Mouse (Mus musculus) myocyte (in vitro differentiated cells): ENCODE data around the gene Rpl15. TPM values are rescaled to one million over a fixed set of nuclear protein-coding genes. Genes with fewer than 3 reads are reported as not detected.
"Not testable (repeated sequence)": the region's sequence is repeated elsewhere in the genome, so short reads cannot be mapped to it uniquely, and the experiment has no call there.

Experiments used
- H3K27me3 ChIP-seq: one replicate; pipeline ENCODE4 v1.6.1; 2011; ENCODE audit not compliant: control insufficient read depth, insufficient read depth, insufficient read length
- H3K36me3 ChIP-seq: one replicate; pipeline ENCODE4 v1.6.1; 2011; ENCODE audit not compliant: control insufficient read depth, insufficient read depth
- H3K4me2 ChIP-seq: one replicate; pipeline ENCODE4 v1.6.1; 2011; ENCODE audit warnings: low read depth, control low read depth
- H3K4me3 ChIP-seq: one replicate; pipeline ENCODE4 v1.5.1; 2011; ENCODE audit warnings: mild to moderate bottlenecking, control low read depth, moderate library complexity
- H3K79me2 ChIP-seq: one replicate; pipeline ENCODE4 v1.6.1; 2011; ENCODE audit not compliant: control insufficient read depth, insufficient read depth
- H3ac ChIP-seq: one replicate; pipeline ENCODE4 v1.6.1; 2011; ENCODE audit not compliant: control insufficient read depth, insufficient read length
- CEBPB ChIP-seq: IDR thresholded peaks from 2 replicates; pipeline ENCODE4 v1.6.1; 2011; ENCODE audit warnings: mild to moderate bottlenecking, moderate library complexity; ENCODE audit not compliant: poor library complexity, insufficient read depth, severe bottlenecking
- E2F4 ChIP-seq: IDR thresholded peaks from one replicate; pipeline ENCODE4 v1.6.1; 2011; ENCODE audit warnings: mild to moderate bottlenecking, control low read depth, moderate library complexity; ENCODE audit not compliant: insufficient read depth
- MAX ChIP-seq: IDR thresholded peaks from one replicate; pipeline ENCODE4 v1.6.1; 2011; ENCODE audit warnings: low read depth, mild to moderate bottlenecking, control low read depth
- MYOD1 ChIP-seq, 3 experiments: IDR thresholded peaks; one replicate each; pipeline ENCODE4 v1.6.1; 2011; ENCODE audit warnings: control low read depth in 2 of 3, low read depth in 2 of 3, mild to moderate bottlenecking in 2 of 3, moderate library complexity in 1 of 3; ENCODE audit not compliant: insufficient read length in 2 of 3, control insufficient read depth in 1 of 3
- MYOG ChIP-seq, 3 experiments: IDR thresholded peaks; one replicate each; pipeline ENCODE4 v1.6.1; 2011; ENCODE audit warnings: control low read depth in 2 of 3, low read depth in 2 of 3, mild to moderate bottlenecking in 2 of 3; ENCODE audit not compliant: insufficient read length in 2 of 3, control insufficient read depth in 1 of 3, insufficient read depth in 1 of 3
- POLR2A ChIP-seq: IDR thresholded peaks from one replicate; pipeline ENCODE4 v1.6.1; 2011; ENCODE audit warnings: low read depth, mild to moderate bottlenecking, control low read depth, moderate library complexity; ENCODE audit not compliant: insufficient read length
- POLR2AphosphoS2 ChIP-seq: IDR thresholded peaks from one replicate; pipeline ENCODE4 v1.6.1; 2011; ENCODE audit warnings: low read depth, control low read depth; ENCODE audit not compliant: insufficient read length
- REST ChIP-seq: IDR thresholded peaks from one replicate; pipeline ENCODE4 v1.6.1; 2011; ENCODE audit warnings: mild to moderate bottlenecking, control low read depth, moderate library complexity; ENCODE audit not compliant: insufficient read depth, insufficient read length
- SRF ChIP-seq: IDR thresholded peaks from one replicate; pipeline ENCODE4 v1.6.1; 2011; ENCODE audit warnings: low read depth; ENCODE audit not compliant: control insufficient read depth, insufficient read length
- TCF12 ChIP-seq: IDR thresholded peaks from one replicate; pipeline ENCODE4 v1.6.1; 2011; ENCODE audit warnings: mild to moderate bottlenecking, control low read depth; ENCODE audit not compliant: poor library complexity, insufficient read depth, severe bottlenecking
- TCF3 ChIP-seq: IDR thresholded peaks from one replicate; pipeline ENCODE4 v1.6.1; 2011; ENCODE audit warnings: low read depth, control low read depth; ENCODE audit not compliant: insufficient read length
- USF1 ChIP-seq: IDR thresholded peaks from one replicate; pipeline ENCODE4 v1.6.1; 2011; ENCODE audit warnings: low read depth, mild to moderate bottlenecking, control low read depth, moderate library complexity
- polyA plus RNA-seq: library from polyadenylated mRNA; unstranded; fragments of >200 nt; fragmentation: generic; extraction: Trizol; gene quantifications from one replicate; pipeline ENCODE4 v1.2.1, GENCODE M21; 2012; ENCODE audit warnings: missing spikeins

The Rpl15 gene
- polyA plus RNA-seq, 1 experiment, result 1,739 TPM

GRCm38 (mm10) chr14:18233076-18233475, 38.1 kb downstream of the Rpl15 start:
- Histone ChIP-seq H3K36me3 (no peaks in the 10 kb centered on the region), H3K4me3 (no peak overlapping the region), H3ac (no peak overlapping the region), H3K4me2 (no peak overlapping the region), H3K79me2 (peaks cover 64% of the 10 kb centered on the region), H3K27me3 (no peaks in the 10 kb centered on the region)
- TF ChIP-seq POLR2AphosphoS2 (no peak), TCF3 (no peak), CEBPB (no peak), USF1 (no peak), MAX (no peak), MYOG (IDR thresholded peaks at IDR 0.05; ENCODE audit: control insufficient read depth in 1 of 3, insufficient read depth in 1 of 3, insufficient read length in 2 of 3, low read depth in 2 of 3) (no peak), E2F4 (no peak), REST (no peak), TCF12 (no peak), MYOD1 (IDR thresholded peaks at IDR 0.05; ENCODE audit: control insufficient read depth in 1 of 3, insufficient read length in 2 of 3, low read depth in 2 of 3) (no peak), POLR2A (no peak), SRF (no peak)

- H3K36me3 ChIP-seq, H3ac ChIP-seq, H3K4me2 ChIP-seq, H3K27me3 ChIP-seq, H3K4me3 ChIP-seq: not testable (repeated sequence)
- H3K79me2 ChIP-seq, result peaks cover 52% of the 10 kb centered on the region
Measured at GRCm38 (mm10) chr14:18231866-18232265, 39.3 kb downstream of the Rpl15 start.

DNA sequence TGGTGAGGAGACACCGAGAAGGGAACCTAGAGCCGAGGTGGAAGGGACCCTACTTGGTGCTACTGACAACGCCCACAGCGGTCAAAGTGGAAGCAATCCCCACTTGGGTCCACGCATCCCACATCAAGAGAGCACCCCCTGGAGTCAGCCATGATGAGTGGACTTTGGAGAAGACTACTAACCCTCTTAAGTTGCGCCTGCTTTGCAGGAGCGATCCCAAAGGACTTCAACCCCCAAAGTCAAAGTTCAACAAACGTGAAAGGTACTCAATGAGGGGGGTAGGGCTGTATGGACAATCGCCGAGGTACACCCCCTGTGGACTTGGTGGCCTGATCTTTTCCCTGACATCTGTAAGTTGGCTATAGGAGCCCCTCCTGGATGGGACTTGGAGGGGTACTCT, 41.4 kb downstream of the Rpl15 start:
- H3K4me2 ChIP-seq, H3ac ChIP-seq, H3K27me3 ChIP-seq, H3K36me3 ChIP-seq, H3K4me3 ChIP-seq: not testable (repeated sequence)
- peaks cover 39% of the 10 kb centered on the region for H3K79me2 ChIP-seq

- H3K4me2 ChIP-seq, H3K4me3 ChIP-seq, H3ac ChIP-seq, H3K36me3 ChIP-seq, H3K27me3 ChIP-seq: not testable (repeated sequence)
- peaks cover 15% of the 10 kb centered on the region for H3K79me2 ChIP-seq
Measured at GRCm38 (mm10) chr14:18226181-18226580, 45.0 kb downstream of the Rpl15 start.

DNA sequence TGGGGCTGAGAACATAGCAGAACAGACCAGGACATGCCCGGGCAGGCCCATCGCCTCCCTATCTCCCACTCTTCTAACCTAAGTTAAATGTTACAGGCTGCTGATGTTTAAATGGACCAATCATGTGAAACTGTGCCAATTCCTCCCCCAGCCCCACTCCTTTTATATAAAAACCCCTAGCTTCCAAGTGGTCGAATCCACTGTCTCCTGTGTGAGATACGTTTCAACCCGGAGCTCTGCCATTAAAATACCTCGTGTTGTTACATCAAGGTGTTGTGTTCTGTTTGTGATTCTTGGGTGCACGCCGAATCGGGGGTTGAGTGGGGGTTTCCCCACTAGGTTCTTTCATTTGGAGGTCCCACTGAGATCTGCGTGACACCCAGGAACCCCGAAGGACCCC, 45.8 kb downstream of the Rpl15 start:
- H3K79me2 ChIP-seq, result peaks cover 15% of the 10 kb centered on the region
- H3K27me3 ChIP-seq, H3K4me3 ChIP-seq, H3ac ChIP-seq, H3K36me3 ChIP-seq, H3K4me2 ChIP-seq: not testable (repeated sequence)

- Histone ChIP-seq H3K36me3 (peaks cover 4% of the 10 kb centered on the region), H3K4me2 (no peak overlapping the region), H3K79me2 (peaks cover 21% of the 10 kb centered on the region), H3K4me3 (no peak overlapping the region), H3ac (no peak overlapping the region), H3K27me3 (no peaks in the 10 kb centered on the region)
- TF ChIP-seq SRF (no peak), TCF12 (no peak), USF1 (no peak), CEBPB (no peak), MYOG (IDR thresholded peaks at IDR 0.05; ENCODE audit: control insufficient read depth in 1 of 3, insufficient read depth in 1 of 3, insufficient read length in 2 of 3, low read depth in 2 of 3) (no peak)
Measured at GRCm38 (mm10) chr14:18221977-18222376, 49.2 kb downstream of the Rpl15 start.

Other genes with a start within 250 kb of the Rpl15 start
- 7.8 TPM for gene Nr1d2, start 32.3 kb downstream of the Rpl15 start, polyA plus RNA-seq
- gene Nkiras1, start 255 bp downstream of the Rpl15 start, polyA plus RNA-seq, result 10.3 TPM
- 34.4 TPM for gene Ube2e1, start 60.5 kb upstream of the Rpl15 start, polyA plus RNA-seq